Mouse (Mus musculus): ENCODE results near the gene Rce1.
"Not testable (repeated sequence)": the region's sequence is repeated elsewhere in the genome, so short reads cannot be mapped to it uniquely, and the experiment has no call there.

Rce1 gene

DNA sequence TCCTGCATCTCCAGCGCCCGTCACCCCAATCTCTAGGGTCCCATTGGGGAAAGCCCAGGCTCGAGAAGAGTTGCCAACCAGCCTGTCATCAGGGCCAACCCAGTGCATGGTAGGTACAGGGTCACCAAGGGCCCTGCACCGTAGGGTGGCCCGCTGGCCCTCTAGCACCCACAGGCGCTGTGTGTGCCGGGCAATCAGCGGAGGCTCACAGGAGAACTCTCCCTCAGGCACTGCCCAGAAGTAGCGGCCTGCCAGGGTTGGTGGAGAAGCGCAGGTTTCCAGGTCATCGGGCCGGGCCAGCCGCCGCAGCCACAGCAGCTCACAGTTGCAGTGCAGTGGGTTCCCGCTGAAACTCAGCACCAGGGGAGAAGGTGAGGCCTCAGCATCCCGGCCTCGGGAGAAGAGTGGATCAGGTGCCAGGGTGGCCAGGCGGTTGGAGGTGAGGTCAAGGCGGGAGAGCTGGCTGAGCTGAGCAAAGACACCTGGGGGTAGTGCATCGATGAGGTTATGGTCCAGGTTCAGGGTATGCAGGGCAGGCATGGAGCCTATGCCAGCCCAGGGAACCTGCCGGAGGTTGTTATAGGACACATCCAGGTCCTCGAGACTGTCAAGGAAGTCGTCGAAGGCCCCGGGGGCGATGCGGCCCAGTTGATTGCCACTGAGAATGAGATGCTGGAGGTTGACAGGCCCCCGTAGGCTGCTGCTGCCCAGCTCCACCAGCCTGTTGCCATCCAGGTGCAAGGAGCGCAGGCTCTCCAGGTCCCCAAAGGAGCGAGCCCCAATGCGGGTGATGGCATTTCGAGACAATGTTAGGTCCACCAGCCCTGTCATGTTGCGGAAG lies 11.8 kb downstream of the Rce1 start:
- no peak for DNase-seq (ENCODE audit: inconsistent ontology term)

DNA sequence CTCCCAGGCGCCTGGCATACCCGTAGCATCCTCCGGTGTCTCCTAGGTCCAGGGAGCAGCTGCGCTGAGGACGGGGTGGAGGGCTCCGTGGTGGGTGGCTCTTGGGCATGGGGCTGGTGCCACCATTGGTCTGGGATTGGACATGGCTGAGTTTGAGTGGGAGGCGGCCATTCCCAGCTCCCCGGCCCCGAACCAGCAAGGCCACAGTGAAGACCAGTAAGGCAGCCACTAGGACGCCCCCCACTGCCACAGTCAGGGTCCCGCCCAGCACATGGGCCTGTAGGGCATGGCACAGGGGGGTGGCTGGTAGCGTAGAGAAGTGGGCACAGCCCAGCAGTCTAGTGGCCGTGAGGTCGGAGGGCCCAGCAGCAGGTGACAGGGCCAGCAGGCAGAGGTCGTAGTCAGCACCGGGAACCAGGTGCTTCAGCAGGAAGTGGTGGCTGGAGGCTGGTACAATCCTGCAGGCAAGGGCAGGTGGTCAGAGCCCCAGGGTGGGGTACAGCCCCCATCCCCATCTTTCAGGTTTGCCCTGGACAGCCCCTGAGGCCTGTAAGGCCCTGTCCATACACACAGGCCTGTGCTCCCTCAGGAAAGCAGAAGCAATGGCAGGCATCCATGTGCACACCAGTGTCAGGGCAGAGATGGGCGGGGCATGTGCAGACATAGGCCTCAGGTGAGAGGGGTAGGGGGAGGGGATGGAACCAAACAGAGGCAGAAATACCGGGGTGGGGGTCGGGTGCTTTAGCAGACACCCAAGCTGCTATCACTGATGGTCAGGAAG lies 13.1 kb downstream of the Rce1 start:
- no peak for DNase-seq (ENCODE audit: inconsistent ontology term)

DNA sequence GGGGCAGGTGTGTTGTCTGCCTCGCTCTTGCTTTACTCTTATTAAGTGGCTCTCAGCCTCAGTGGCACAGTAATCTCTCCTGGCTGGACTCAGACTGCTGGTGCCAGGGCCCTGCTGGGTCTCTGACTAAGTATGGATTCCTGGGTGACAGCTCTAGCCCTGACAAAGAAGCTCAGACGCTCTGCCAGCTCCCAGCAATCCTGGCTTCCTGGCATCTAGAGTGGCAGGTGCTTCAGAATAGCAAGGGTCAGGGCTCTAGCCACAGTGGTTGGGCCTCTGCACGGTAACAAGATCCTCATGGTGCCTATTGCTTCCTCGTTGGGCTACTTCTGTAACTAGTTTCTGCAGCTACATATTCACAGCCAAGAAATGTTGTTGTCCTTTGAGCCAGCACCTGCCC lies 15.3 kb downstream of the Rce1 start:
- peak; percentile 84 for DNase-seq (ENCODE audit: inconsistent ontology term)

DNA sequence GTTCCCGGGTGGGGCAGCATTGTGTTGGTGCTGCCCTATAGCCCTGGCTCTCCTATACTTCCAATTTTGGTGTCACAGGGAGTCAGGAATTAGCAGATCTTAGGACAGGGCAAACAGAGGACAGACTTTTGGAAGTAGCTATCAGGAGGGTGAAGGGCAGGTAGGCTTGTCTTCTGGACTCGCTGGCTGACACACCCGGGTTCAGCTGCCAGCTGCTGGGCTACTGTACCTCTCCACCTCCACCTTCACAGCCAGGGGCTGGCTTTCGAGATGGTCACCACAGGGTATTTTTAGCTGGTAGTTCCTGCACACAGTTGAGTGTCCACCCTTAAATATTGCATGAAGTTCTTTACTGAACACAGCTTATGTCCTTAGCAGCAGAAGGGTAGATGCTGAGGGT lies 16.9 kb downstream of the Rce1 start:
- DNase-seq (ENCODE audit: inconsistent ontology term): no peak

DNA sequence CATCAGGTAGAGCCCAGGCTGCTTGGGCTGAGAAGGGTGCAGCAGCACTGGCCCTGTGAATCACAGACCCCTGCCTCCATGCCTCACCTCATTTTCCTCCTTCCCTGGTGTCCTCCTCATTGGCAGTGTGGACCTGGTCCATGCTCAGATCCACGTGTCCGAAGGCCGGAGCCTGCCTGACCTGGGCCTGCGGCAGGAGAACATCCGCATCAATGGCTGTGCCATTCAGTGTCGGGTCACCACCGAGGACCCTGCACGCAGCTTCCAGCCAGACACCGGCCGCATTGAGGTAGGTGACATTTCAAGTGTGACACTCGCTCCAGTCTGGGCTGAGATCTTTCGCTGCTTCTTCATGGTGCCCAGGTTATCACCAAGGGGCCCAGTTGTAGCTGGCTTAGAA lies 18.0 kb downstream of the Rce1 start:
- DNase-seq (ENCODE audit: inconsistent ontology term): no peak

DNA sequence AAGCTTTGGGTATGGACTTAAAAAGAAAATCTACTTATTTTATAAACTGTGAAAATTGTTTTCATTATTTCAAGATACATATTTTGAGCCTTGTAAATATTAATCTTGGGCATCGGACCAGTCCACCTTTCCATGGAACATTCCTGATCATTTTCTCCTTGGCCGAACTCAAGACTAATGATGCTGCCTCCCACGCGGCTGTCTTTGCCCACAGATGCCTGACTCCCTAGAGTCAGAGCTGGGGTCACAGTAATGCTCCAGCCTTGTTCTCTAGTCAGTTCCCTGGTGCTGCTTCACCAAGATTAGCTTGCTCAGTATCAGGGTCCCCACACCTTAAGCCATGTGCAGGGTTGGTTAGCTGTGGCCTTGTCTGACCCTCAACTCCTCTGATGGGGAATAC lies 19.8 kb downstream of the Rce1 start:
- no peak for DNase-seq (ENCODE audit: inconsistent ontology term)

DNA sequence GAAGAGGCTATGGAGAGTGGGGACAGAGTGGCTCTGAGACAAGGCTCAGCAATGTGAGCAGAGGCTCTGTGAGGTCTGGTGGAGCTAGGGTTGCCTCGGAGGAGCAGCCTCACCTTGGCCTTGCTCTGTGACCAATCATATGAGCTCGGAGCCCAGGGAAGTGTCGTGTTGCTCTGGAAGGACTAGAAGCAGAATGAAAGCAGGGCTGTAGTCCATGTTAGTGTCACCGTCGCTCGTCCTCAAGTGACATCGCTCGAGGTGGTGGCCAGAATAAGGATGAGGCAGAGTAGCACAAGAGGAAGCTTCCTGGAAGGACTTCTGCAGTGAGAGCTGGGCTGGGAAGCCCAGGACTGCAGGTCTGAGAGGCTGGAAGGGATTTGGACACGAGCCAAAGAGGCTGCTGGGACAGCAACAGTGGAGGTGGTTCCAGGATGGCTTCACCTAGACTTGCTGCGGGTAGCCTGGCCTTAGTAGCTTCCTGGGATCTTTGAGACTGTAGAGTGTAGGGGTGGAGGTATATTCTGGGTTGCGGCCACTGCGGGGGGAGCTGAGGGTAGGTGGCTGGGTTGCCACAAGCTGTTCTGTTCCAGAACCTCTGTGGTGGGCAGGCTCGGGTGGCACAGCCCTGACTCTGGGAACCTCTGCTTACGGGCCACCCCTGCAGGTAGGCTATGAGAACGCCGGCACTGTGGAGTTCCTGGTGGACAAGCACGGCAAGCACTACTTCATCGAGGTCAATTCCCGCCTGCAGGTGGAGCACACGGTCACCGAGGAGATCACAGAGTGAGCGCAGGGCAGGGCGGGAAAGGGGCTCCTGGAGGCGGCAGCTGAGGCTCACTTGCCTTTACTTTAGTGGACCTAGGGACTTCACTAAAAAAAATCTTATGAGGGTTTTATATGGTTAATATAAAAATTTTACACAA lies 21.4 kb downstream of the Rce1 start:
- peak; percentile 24 for DNase-seq (ENCODE audit: inconsistent ontology term)

DNA sequence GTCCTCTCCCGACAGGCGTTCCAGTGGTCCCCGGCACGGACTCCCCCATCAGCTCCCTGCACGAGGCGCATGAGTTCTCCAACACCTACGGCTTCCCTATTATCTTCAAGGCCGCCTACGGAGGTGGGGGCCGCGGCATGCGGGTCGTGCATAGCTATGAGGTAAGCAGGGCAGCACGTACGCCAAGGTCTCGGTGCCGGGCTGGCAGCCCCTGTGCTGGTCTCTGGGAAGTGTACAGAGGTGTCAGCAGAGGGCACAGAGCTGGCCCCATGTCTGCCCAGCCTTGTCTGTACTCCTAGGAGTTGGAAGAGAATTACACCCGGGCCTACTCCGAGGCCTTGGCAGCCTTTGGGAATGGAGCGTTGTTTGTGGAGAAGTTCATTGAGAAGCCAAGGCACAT lies 23.0 kb downstream of the Rce1 start:
- no peak for DNase-seq (ENCODE audit: inconsistent ontology term)

DNA sequence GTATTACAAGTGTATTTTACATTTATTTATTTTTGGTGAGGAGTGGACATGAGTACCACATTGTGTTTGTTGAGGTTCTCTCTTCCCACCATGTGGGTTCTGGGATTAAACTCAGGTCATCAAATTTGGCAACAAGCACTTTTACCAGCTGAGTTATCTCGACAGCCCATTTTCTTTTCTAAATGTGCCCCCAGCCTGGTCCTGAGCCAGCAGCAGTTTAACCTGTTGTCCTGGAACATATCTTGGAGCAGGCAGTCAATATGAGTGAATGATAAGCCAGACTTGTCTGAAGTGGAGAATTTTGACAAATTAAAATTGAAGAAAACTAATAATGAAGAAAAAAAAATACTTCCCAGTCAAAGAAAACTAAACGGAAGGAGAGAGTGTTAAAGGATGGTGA lies 29.4 kb downstream of the Rce1 start:
- DNase-seq (ENCODE audit: inconsistent ontology term): no peak

DNA sequence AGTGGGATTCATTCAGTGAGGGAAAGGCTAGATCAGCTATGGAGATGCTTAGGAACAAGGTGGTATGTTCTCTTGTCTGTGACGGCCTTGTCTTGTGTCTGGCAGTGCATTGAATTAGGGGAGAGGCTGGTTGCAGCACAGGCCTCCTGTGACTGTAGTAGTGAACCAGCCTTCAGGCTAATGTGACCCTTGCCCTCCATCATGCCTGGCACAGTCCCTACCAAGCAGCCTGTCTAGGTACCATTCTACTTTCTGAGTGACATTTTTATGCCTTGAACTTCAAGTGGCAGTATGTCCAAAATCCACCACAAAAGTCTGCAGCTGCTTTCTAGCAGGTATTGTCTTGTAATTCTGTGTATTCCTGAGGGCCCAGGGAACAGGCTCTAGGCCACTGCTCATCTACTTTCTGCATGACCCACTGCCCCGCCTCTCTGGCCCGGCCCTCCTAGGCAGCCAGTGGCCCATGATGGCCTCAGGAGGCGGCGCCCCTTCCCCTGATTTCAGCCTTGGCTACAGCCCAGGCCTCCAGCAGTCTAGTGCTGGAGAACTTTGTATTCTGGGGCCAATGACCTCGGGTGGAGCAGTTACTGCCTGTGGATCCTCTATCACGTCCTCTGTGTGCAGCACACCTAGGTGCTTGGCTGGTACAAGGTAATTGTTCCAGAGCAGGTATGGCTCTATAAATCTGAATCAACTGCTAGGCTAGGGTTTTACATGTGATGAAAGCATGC lies 31.5 kb downstream of the Rce1 start:
- DNase-seq (ENCODE audit: inconsistent ontology term): no peak

DNA sequence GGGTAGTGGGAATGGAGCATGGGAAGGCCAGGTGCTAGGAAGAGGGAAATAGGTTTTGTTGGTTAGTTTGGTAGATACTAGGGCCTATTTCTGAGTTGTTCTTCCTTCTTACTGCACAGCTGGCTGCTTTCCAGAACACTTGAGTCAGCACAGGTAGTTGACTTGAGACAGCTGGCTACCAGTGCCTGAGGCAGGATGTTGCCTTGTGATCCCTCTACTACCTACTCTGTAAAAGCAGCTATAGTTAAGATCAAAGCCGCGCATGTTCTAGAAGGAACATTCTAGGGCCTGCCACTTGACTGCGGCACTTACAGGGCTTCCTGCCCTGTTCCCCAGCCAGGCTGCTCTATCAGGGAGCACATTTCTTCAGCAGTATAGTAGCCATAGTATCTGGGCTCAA lies 35.4 kb downstream of the Rce1 start:
- DNase-seq (ENCODE audit: inconsistent ontology term): no peak

DNA sequence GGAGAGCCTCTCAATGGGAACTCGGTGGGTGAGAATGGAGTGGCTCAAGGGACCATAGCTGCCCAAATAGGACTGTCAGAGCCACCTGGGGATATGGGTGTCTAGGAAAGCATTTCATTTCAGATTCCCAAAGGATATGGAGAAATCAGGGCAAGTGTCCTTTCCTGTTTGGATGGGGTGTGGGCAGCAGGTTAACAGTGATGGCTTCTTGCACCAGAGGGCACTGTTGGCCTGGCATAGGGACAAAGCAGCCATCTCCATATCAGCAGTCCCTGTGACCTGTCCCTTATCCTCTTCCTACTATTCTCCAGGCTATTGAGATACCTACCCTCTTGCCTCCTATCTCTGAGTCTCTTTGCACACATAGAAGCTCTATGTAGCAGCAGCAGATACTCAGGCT lies 36.4 kb downstream of the Rce1 start:
- DNase-seq (ENCODE audit: inconsistent ontology term): no peak

DNA sequence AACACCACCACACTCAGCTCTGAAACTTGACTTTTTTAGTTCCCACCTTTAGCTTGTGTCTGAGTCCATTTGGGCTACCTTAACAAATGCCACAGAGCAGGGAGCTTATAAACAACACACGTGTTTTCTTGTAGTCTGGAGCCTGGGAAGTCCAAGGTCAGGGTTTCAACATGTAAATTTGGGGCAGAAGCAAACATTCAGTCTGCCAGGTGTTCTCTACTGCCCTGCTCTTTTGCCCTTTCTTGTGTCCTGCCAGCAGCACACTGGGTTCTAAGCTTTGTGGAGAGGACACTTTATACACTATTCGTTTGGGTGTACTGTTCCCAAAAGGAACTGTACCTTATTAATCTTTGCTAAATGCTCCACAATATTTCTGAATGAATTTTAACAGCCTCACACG lies 37.0 kb downstream of the Rce1 start:
- DNase-seq (ENCODE audit: inconsistent ontology term): no peak

DNA sequence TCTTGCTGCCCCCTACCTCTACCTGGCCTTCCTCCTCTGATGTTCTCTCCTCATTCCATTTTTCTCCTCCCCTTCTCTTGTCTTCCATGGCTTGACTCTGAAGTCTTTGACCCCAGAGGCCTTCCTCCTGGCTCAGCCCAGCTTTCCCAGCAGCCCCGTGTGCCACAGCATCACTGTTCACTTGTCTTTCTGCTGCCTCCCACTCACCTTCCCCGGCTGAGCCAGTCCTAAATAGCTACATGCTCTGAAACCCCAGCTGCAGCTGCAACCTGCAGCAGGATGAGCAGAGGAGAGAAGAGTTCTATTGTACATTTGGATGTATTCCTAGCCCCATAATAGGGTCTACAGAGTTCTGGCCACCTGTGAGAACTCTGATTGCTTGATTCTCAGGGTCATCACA lies 38.0 kb downstream of the Rce1 start:
- DNase-seq (ENCODE audit: inconsistent ontology term): no peak

DNA sequence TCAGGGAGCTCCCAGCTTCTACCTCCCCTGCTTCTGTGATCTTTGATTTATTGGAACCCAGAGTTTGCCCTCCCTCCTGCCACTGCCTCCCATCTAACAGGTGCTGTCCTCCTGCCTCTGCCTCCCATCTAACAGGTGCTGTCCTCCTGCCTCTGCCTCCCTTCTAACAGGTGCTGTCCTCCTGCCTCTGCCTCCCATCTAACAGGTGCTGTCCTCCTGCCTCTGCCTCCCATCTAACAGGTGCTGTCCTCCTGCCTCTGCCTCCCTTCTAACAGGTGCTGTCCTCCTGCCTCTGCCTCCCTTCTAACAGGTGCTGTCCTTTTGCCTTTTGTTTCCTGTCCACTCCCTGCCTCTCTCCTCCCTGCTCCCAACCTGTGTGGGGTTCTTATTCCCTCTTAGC lies 38.7 kb downstream of the Rce1 start:
- not testable (repeated sequence) for DNase-seq (ENCODE audit: inconsistent ontology term)

DNA sequence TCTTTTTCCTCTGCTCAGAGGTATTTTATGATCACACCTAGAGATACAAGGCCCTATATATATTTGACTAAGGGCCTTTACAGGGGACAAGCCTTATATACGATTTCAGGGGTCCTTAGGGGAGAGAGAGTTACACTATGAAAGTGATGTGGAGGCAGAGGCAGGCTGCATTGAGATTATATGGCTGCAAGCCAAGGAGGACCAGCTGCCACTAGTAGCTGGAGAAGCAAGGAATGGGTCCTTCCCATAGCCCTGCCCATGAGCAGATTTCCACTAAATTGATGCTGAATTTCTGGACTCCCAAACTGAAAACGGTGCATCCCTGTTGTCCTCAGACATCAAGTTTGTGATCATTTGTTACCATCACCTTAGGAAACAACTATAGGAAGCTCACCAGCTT lies 41.6 kb downstream of the Rce1 start:
- no peak for DNase-seq (ENCODE audit: inconsistent ontology term)

DNA sequence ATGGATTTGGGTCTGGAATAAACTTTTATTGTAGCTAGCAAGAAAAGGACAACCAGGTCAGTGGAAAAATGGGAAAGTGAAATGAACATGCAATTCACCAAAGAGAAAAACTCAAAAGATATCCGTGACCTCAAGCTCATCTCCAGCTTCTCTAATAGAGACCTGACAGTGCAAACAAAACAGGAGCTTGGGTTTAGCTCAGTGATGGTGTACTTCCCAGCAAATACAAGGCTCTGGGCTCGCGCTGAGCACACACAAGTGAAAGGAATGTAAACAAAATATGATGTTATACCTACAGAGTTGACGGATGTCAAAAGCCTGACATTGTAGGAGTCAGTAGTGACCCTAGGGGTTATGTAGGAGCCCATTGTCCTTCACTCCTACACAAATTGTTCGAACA lies 46.1 kb downstream of the Rce1 start:
- DNase-seq (ENCODE audit: inconsistent ontology term): no peak

DNA sequence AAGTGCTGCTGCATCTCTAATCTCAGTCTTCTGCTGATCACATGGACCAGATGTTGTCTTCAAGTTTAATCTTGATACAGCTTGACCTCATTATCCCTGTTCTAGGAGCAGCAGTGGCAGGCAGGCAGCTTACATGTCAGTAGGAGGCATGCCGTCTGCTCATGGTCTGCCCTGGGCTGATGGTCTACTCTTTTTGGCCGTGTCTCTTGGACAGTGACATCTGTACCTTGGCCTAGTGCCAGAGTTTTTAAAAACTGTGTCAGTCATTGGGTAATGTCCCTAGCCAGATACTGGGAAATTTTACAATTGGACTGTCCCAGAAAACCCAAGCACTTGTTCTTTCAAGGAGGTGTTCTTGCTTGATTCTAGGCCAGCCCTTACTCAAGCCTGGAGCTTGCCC lies 46.6 kb downstream of the Rce1 start:
- no peak for DNase-seq (ENCODE audit: inconsistent ontology term)

DNA sequence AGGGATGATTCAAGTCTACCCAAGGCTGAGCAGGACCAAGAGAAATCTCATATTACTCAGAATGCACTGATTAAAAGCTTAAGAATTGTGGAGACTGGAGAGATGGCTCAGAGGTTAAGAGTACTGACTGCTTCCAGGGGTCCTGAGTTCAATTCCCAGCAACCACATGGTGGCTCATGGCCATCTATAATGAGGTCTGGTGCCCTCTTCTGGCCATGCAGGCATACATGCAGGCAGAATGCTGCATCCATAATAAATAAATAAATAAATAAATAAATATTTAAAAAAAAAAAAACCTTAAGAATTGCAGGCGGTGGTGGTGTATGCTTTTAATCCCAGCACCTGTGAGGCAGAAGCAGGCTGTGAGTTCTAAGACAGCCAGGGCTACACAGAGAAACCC lies 52.2 kb downstream of the Rce1 start:
- no peak for DNase-seq (ENCODE audit: inconsistent ontology term)

Data from Muller cell, postnatal 12 days (primary cell).